Mouse (Mus musculus) heart, embryonic 13.5 days (tissue): ENCODE data around the gene Tanc1. TPM values are rescaled to one million over a fixed set of nuclear protein-coding genes. Genes with fewer than 3 reads are reported as not detected.

Source experiments
- ATAC-seq: fragments of 200-750 bp; cut with Nextera tagmentation; 2 replicates; pipeline ENCODE4 v1.8.0; 2017; ENCODE audit warnings: moderate TSS enrichment; ENCODE audit not compliant: insufficient number of reproducible peaks, low FRiP score, low TSS enrichment; ENCODE audit errors: extremely low read depth
- H3K27ac ChIP-seq: fragments of 300-500 bp; sonication (generic); replicated peaks from 2 replicates; pipeline ENCODE4 v1.5.1; 2015; ENCODE audit warnings: moderate library complexity, mild to moderate bottlenecking, inconsistent platforms
- H3K27me3 ChIP-seq: fragments of 300-500 bp; sonication (generic); replicated peaks from 2 replicates; pipeline ENCODE4 v1.6.1; 2015; ENCODE audit warnings: mild to moderate bottlenecking, inconsistent platforms
- H3K36me3 ChIP-seq: fragments of 300-500 bp; sonication (generic); 2 replicates; pipeline ENCODE4 v1.6.1; 2015; ENCODE audit warnings: mild to moderate bottlenecking, inconsistent platforms
- H3K4me1 ChIP-seq: fragments of 300-500 bp; sonication (generic); 2 replicates; pipeline ENCODE4 v1.6.1; 2015; ENCODE audit warnings: inconsistent platforms
- H3K4me2 ChIP-seq: fragments of 300-500 bp; sonication (generic); 2 replicates; pipeline ENCODE4 v1.6.1; 2015; ENCODE audit warnings: inconsistent platforms, mild to moderate bottlenecking, moderate library complexity
- H3K4me3 ChIP-seq: fragments of 300-500 bp; sonication (generic); 2 replicates; pipeline ENCODE4 v1.5.1; 2015; ENCODE audit warnings: moderate library complexity, mild to moderate bottlenecking, inconsistent platforms
- H3K9ac ChIP-seq: fragments of 300-500 bp; sonication (generic); 2 replicates; pipeline ENCODE4 v1.6.1; 2015; ENCODE audit warnings: inconsistent platforms, mild to moderate bottlenecking, moderate library complexity
- H3K9me3 ChIP-seq: fragments of 300-500 bp; sonication (generic); 2 replicates; pipeline ENCODE4 v1.6.1; 2016; ENCODE audit warnings: inconsistent platforms
- WGBS: fragments of 180-500 bp; shearing (Covaris S2); methylation state at CpG from one replicate; pipeline ENCODE4 v1.1.7; 2015; ENCODE audit warnings: mixed read lengths; 5-methylcytosine and 5-hydroxymethylcytosine counted together
- polyA plus RNA-seq: library from polyadenylated mRNA; unstranded; fragments of >200 nt; fragmentation: Nextera tagmentation; extraction: Ambion mirVana; gene quantifications from 2 replicates; pipeline ENCODE4 v1.2.1, GENCODE M21; 2015

The Tanc1 gene
- polyA plus RNA-seq, 1 experiment from 2014 or later, result 25.0 TPM

- H3K27ac ChIP-seq, result peak overlapping the region; percentile 98
- ATAC-seq, result no peak
Measured at GRCm38 (mm10) chr2:59613474-59614019, 1.7 kb downstream of the Tanc1 start.

GRCm38 (mm10) chr2:59616890-59617289, 5.0 kb downstream of the Tanc1 start:
- ATAC-seq, result no peak
- Histone ChIP-seq H3K4me2 (no peak overlapping the region), H3K9ac (no peak overlapping the region), H3K27ac (peak overlapping the region; percentile 48; the same call in 1 of the 2 replicates), H3K4me1 (peaks cover 57% of the 10 kb centered on the region), H3K4me3 (no peak overlapping the region), H3K9me3 (no peaks in the 10 kb centered on the region), H3K36me3 (no peaks in the 10 kb centered on the region), H3K27me3 (no peaks in the 10 kb centered on the region)
- 75% methylated on average over 2 of the region's 2 CpGs for WGBS

More at GRCm38 (mm10) chr2:59613474-59614019, 1.7 kb downstream of the Tanc1 start:
- Histone ChIP-seq H3K4me3 (peak overlapping the region; percentile 98), H3K9me3 (no peaks in the 10 kb centered on the region), H3K9ac (peak overlapping the region; percentile 96), H3K4me2 (peak overlapping the region; percentile 86), H3K4me1 (peaks cover 67% of the 10 kb centered on the region), H3K36me3 (no peaks in the 10 kb centered on the region), H3K27me3 (no peaks in the 10 kb centered on the region)
- WGBS, result 7% methylated on average over 9 of the region's 9 CpGs

GRCm38 (mm10) chr2:59618996-59619395, 7.2 kb downstream of the Tanc1 start:
- H3K9me3 ChIP-seq, result no peaks in the 10 kb centered on the region
- no peak overlapping the region for H3K27ac ChIP-seq
- peaks cover 70% of the 10 kb centered on the region for H3K4me1 ChIP-seq
- 80% methylated on average over 7 of the region's 7 CpGs for WGBS
- no peak overlapping the region for H3K9ac ChIP-seq
- H3K4me2 ChIP-seq, result no peak overlapping the region
- H3K27me3 ChIP-seq, result no peaks in the 10 kb centered on the region
- H3K4me3 ChIP-seq, result no peak overlapping the region
- ATAC-seq, result no peak
- H3K36me3 ChIP-seq, result 0 out of 2 replicates have a peak, but pooled peaks cover 2% of the 10 kb centered on the region

GRCm38 (mm10) chr2:59620601-59621000, 8.8 kb downstream of the Tanc1 start:
- Histone ChIP-seq H3K27ac (no peak overlapping the region), H3K9ac (no peak overlapping the region), H3K36me3 (peaks cover 7% of the 10 kb centered on the region; the same call in 1 of the 2 replicates), H3K4me3 (no peak overlapping the region), H3K4me1 (peaks cover 62% of the 10 kb centered on the region), H3K9me3 (no peaks in the 10 kb centered on the region), H3K4me2 (no peak overlapping the region), H3K27me3 (no peaks in the 10 kb centered on the region)
- 85% methylated on average over 5 of the region's 5 CpGs for WGBS
- no peak for ATAC-seq

- 11% methylated on average over 6 of the region's 6 CpGs for WGBS
- peak; percentile 63; the same call in 1 of the 2 replicates for ATAC-seq
- Histone ChIP-seq H3K36me3 (peaks cover 7% of the 10 kb centered on the region; the same call in 1 of the 2 replicates), H3K9ac (no peak overlapping the region), H3K4me3 (no peak overlapping the region), H3K27me3 (no peaks in the 10 kb centered on the region), H3K4me2 (peak overlapping the region; percentile 24), H3K4me1 (peaks cover 62% of the 10 kb centered on the region), H3K27ac (peak overlapping the region; percentile 90), H3K9me3 (no peaks in the 10 kb centered on the region)
Measured at GRCm38 (mm10) chr2:59622514-59623139, 10.8 kb downstream of the Tanc1 start.

- no peaks in the 10 kb centered on the region for H3K27me3 ChIP-seq
- peaks cover 7% of the 10 kb centered on the region; the same call in 1 of the 2 replicates for H3K36me3 ChIP-seq
- peak overlapping the region; percentile 90 for H3K27ac ChIP-seq
- no peaks in the 10 kb centered on the region for H3K9me3 ChIP-seq
- no peak overlapping the region for H3K4me3 ChIP-seq
- no peak overlapping the region for H3K4me2 ChIP-seq
- WGBS, result 55% methylated on average over 5 of the region's 5 CpGs
- H3K4me1 ChIP-seq, result peaks cover 68% of the 10 kb centered on the region
- ATAC-seq, result no peak
- no peak overlapping the region for H3K9ac ChIP-seq
Measured at GRCm38 (mm10) chr2:59623858-59624257, 12.0 kb downstream of the Tanc1 start.

- Histone ChIP-seq H3K27ac (no peak overlapping the region), H3K4me1 (peaks cover 81% of the 10 kb centered on the region), H3K9ac (no peak overlapping the region), H3K4me3 (no peak overlapping the region), H3K27me3 (no peaks in the 10 kb centered on the region), H3K36me3 (peaks cover 7% of the 10 kb centered on the region; the same call in 1 of the 2 replicates), H3K4me2 (no peak overlapping the region), H3K9me3 (no peaks in the 10 kb centered on the region)
- ATAC-seq, result no peak
- WGBS, result 60% methylated on average over 2 of the region's 2 CpGs
Measured at GRCm38 (mm10) chr2:59625416-59625815, 13.6 kb downstream of the Tanc1 start.

- Histone ChIP-seq H3K27ac (no peak overlapping the region), H3K9ac (no peak overlapping the region), H3K4me3 (no peak overlapping the region), H3K9me3 (no peaks in the 10 kb centered on the region), H3K4me2 (no peak overlapping the region), H3K4me1 (peaks cover 86% of the 10 kb centered on the region), H3K27me3 (no peaks in the 10 kb centered on the region), H3K36me3 (peaks cover 7% of the 10 kb centered on the region; the same call in 1 of the 2 replicates)
- 83% methylated on average over 8 of the region's 8 CpGs for WGBS
- no peak for ATAC-seq
Measured at GRCm38 (mm10) chr2:59625927-59626326, 14.1 kb downstream of the Tanc1 start.

- no peak overlapping the region for H3K4me3 ChIP-seq
- no peak for ATAC-seq
- no peak overlapping the region for H3K9ac ChIP-seq
- H3K4me2 ChIP-seq, result no peak overlapping the region
- no peaks in the 10 kb centered on the region for H3K27me3 ChIP-seq
- H3K9me3 ChIP-seq, result no peaks in the 10 kb centered on the region
- H3K27ac ChIP-seq, result no peak overlapping the region; the same call in 1 of the 2 replicates
- H3K36me3 ChIP-seq, result peaks cover 7% of the 10 kb centered on the region; the same call in 1 of the 2 replicates
- peaks cover 91% of the 10 kb centered on the region for H3K4me1 ChIP-seq
- 61% methylated on average over 3 of the region's 3 CpGs for WGBS
Measured at GRCm38 (mm10) chr2:59626422-59626821, 14.6 kb downstream of the Tanc1 start.

- no peak for ATAC-seq
- Histone ChIP-seq H3K9ac (no peak overlapping the region), H3K36me3 (peaks cover 7% of the 10 kb centered on the region; the same call in 1 of the 2 replicates), H3K9me3 (no peaks in the 10 kb centered on the region), H3K4me3 (no peak overlapping the region), H3K27ac (peak overlapping the region; percentile 79), H3K4me2 (no peak overlapping the region), H3K4me1 (peaks cover 84% of the 10 kb centered on the region), H3K27me3 (no peaks in the 10 kb centered on the region)
- 38% methylated on average over 1 of the region's 1 CpGs for WGBS
Measured at GRCm38 (mm10) chr2:59627502-59627901, 15.7 kb downstream of the Tanc1 start.

GRCm38 (mm10) chr2:59628057-59628901, 16.4 kb downstream of the Tanc1 start:
- peak overlapping the region; percentile 1; the same call in 1 of the 2 replicates for H3K9ac ChIP-seq
- H3K4me1 ChIP-seq, result peaks cover 84% of the 10 kb centered on the region
- peaks cover 7% of the 10 kb centered on the region; the same call in 1 of the 2 replicates for H3K36me3 ChIP-seq

More at GRCm38 (mm10) chr2:59628057-59628901, 16.4 kb downstream of the Tanc1 start:
- Histone ChIP-seq H3K27ac (peak overlapping the region; percentile 79), H3K4me2 (peak overlapping the region; percentile 25), H3K9me3 (no peaks in the 10 kb centered on the region), H3K27me3 (no peaks in the 10 kb centered on the region), H3K4me3 (no peak overlapping the region)
- 42% methylated on average over 17 of the region's 17 CpGs for WGBS
- ATAC-seq, result no peak
